Mouse (Mus musculus): Measurements from ENCODE around the gene Gm16223.

Gm16223 gene

GRCm38 (mm10) chr5:42228631-42229030, 160.9 kb downstream of the Gm16223 start:
- DNase-seq, result no peak

GRCm38 (mm10) chr5:42239291-42239690, 171.5 kb downstream of the Gm16223 start:
- no peak for DNase-seq

GRCm38 (mm10) chr5:42239806-42240205, 172.0 kb downstream of the Gm16223 start:
- DNase-seq, result no peak

- DNase-seq, result no peak
These were observed 182.6 kb downstream of the Gm16223 start for GRCm38 (mm10) chr5:42250376-42250775.
